Mouse (Mus musculus) granulocyte monocyte progenitor cell, adult 5-6 weeks (primary cell): ENCODE measurements around the gene Gm17428. TPM values are rescaled to one million over a fixed set of nuclear protein-coding genes. Genes with fewer than 3 reads are reported as not detected.
"Not testable (repeated sequence)": the region's sequence is repeated elsewhere in the genome, so short reads cannot be mapped to it uniquely, and the experiment has no call there.

Experiments used
- ATAC-seq: replicated peaks from 2 replicates; pipeline ENCODE4 v1.8.0; 2016; ENCODE audit warnings: mild to moderate bottlenecking, moderate TSS enrichment, inconsistent platforms; ENCODE audit not compliant: poor library complexity, severe bottlenecking
- total RNA-seq, 2 experiments: library from RNA; stranded (forward) in 1 of 2; stranded (reverse) in 1 of 2; fragments of 200-712, 200-1000 nt in 1 of 2; fragments of >200 nt in 1 of 2; fragmentation: Nextera tagmentation in 1 of 2; gene quantifications; 2 replicates each; pipeline ENCODE4 v1.2.3; 2014 to 2017

Gene Gm17428
- total RNA-seq, 2 experiments from 2014 or later, result not detected

GRCm38 (mm10) chr14:54950493-54950892, 26.2 kb upstream of the Gm17428 start:
- no peak for ATAC-seq

- ATAC-seq, result no peak
Measured at GRCm38 (mm10) chr14:54951587-54951986, 25.1 kb upstream of the Gm17428 start.

- ATAC-seq, result no peak
Measured at GRCm38 (mm10) chr14:54953664-54954206, 23.0 kb upstream of the Gm17428 start.

DNA sequence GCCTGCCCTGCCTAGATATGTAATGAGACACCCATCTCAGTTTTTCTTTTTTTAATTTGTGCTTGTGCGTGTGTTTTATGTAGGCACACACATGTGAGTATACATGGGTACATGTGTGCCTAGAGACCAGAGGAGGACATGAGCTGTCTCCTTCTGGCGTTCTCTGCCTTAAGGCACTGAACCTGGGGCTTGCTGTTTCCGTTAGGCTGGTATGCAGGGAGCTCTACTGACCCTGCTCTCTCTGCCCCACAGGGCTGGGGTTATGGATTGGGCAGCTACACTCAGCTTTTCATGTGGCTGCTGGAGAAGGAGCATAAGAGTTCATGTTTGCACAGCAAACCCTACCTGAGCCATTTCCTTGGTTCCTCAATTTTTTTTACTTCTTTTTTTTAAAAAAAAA, 22.3 kb upstream of the Gm17428 start:
- ATAC-seq, result no peak

DNA sequence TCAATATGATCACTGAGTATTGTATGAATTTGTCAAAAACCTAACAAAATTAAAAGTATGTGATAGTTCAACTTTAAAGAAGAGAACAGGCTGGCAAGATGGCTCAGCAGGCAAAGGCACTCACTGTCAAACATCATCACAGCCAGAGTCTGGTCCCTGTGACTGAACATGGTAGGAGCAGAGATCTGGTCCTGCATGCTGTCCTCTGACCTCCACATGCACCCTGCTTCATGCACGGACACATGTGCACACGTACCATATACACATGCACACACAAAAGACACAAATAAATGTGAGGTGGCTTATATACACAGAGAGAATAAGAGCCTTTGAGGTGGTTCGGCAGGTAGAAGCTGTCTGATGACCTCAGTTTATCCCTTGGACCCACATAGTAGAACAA, 21.3 kb upstream of the Gm17428 start:
- no peak for ATAC-seq

- no peak for ATAC-seq
Measured at GRCm38 (mm10) chr14:54956533-54956932, 20.2 kb upstream of the Gm17428 start.

GRCm38 (mm10) chr14:54958503-54958902, 18.2 kb upstream of the Gm17428 start:
- ATAC-seq, result no peak

DNA sequence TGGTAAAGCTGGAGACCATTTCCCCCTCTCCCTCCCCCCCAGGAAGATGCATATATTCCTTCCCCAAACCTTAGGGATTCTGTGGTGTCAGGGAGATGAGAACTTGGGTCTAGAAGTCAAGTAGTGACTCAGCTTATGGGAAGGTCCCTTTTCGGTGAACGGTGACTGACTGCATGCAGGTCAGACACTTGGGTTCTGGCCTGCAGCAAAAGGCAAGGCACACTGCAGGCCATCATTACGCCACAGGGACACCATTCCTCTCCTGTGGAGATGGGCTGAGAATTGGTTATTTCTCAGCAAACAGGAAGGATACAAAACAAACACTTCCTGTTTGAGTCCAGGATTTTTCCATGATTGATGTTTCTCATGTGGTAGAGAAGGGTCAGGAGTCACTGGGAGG, 17.5 kb upstream of the Gm17428 start:
- ATAC-seq, result no peak

GRCm38 (mm10) chr14:54959853-54960613, 16.7 kb upstream of the Gm17428 start:
- ATAC-seq, result not testable (repeated sequence)

DNA sequence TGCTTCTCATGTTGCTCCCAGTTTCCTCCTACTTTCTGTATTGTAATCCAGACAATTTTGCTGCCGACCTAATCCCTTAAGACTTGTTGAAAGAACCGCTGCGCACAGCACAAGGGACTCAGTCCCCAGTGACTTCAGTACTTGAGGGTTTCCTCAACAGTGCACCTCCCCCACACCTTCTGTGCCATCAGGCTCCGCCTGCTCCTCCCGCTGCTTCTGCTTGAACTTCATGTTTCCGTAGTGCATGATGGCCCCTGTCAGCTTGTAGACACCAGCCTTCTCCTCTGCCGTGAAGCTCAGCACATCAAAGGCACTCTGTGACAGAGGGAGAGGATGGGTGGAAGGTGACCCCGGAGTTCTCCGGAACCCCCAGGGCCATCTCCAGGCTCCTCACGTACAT, 16.0 kb upstream of the Gm17428 start:
- peak; percentile 20; the same call in 1 of the 2 replicates for ATAC-seq

GRCm38 (mm10) chr14:54961487-54961886, 15.2 kb upstream of the Gm17428 start:
- no peak for ATAC-seq

GRCm38 (mm10) chr14:54962714-54963113, 14.0 kb upstream of the Gm17428 start:
- ATAC-seq, result no peak

DNA sequence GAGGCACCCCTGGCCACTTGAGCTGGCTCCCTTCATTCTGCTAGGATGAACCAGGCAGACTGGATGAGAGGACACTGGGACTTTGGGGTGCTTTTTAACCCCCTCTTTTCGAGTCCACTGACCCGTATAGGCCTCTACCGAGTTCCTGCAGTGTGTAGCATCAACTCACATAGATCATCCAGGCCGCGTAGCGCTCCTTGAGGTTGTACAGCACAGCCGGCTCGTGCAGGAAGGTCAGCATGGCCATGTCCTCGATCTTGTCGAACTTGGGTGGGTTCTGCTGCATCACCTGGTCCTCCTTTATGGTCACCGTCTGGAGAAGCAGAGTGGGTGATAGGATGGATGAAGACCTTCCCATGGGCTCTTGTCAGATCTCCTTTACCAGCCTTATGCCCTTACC, 13.0 kb upstream of the Gm17428 start:
- no peak for ATAC-seq

- no peak for ATAC-seq
Measured at GRCm38 (mm10) chr14:54965044-54965443, 11.7 kb upstream of the Gm17428 start.

GRCm38 (mm10) chr14:54965631-54966030, 11.1 kb upstream of the Gm17428 start:
- ATAC-seq, result no peak

DNA sequence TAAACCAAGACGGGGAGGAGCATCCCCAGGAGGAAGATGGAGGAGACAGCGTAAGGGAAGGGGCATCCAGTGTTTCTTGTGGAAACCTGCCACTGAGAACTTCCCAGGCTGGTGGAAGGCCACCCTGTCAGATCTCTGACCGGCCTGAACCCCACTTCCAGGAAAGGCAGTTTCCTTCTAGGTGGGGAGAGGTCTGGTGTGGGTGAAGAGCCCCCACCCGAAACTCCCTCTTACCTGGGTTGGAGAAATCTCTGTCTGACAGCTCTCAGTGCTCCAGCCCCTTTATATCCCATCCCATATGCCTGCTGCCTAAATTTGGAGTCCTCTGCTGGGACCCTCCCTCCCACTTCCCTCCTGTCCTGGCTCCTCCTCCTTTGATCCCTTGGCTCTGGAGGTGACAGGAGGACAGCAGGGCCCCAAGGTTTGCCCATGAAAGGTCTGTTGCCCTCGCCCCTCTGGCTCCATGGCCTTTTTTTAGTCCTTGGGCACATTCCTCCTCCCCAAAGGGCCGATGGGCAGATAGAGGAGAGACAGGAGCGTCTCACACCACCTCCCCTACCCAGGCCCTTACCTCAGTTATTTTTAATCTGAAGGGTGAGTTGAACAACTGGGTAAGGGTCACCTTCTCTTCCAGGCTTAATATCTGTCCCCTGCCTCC, 10.3 kb upstream of the Gm17428 start, which contains the start of gene Myh6:
TSS of gene Myh6 (minus strand) at position 608 of the 658 bp plus-strand sequence.
- ATAC-seq, result no peak

DNA sequence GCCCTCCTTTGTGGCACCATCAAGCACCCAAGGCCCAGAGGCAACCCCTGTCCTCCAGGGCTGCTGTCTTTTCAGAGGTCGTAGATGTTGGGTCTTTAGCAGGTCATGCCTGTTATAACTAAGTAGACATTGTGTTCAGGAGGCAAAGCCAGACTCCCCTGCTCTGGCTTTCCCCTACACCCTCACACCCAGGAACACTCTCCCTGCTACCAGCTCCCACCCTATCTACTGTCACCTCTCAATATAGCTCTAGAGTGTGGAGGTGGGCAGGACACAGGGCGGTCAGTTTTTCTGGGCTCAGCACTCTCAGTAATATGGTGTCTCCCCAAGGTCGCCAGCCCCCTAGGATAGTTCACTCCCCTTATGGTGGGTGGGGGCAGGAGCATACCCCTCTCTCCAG, 8.9 kb upstream of the Gm17428 start:
- ATAC-seq, result no peak

DNA sequence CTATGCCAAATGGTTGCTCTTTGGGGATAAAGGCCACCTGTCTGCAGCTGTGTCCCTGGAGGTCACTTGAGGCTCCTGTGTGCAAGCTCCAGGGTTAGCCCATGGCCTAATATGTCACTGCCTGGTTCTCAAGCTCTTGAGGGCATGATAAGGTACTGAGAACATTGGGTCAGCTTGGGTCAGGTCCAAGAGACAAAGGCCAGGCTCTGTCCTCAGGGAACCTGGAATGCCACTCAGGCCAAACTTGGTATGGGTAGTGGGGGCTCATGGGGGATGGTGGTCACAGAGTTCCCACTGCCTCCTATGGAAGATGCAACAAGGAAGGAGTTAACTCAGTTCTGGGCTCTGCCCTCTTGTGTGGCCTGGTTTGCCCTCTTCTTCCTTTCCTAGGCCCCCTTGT, 8.4 kb upstream of the Gm17428 start:
- ATAC-seq, result no peak

- ATAC-seq, result not testable (repeated sequence)
Measured at GRCm38 (mm10) chr14:54972786-54973185, 3.9 kb upstream of the Gm17428 start.

GRCm38 (mm10) chr14:54974068-54974791, 2.5 kb upstream of the Gm17428 start:
- no peak for ATAC-seq

DNA sequence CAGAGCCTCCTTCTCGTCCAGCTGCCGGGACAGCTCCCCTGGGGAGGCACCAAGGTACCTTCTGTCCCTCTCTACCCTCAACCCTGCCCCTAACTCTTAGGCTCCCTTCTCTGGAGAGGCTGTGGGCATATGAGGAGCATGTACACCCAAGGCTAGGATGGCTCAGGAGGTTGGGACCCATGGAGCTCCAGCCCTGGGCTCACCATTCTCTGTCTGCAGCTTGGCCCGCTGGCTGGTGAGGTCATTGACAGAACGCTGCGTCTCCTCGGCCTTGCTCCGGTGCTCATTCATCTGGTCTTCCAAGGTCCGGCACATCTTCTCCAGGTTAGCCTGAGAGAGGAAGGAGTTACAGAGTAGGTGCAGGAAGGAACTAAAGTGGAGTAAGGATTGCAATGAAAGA, 1.9 kb downstream of the Gm17428 start:
- no peak for ATAC-seq
